Mouse (Mus musculus) heart, embryonic 12.5 days (tissue): ENCODE measurements at regions not wholly inside any gene's neighbourhood (a gene's known extent, or its start where the extent isn't known, plus 50 kb on each side); places are given as distances from the start of the nearest gene placed in this dataset.
A peak's percentile ranks its signal among the peaks of the same experiment; 100 is the strongest.
"Not testable (repeated sequence)": the region's sequence is repeated elsewhere in the genome, so short reads cannot be mapped to it uniquely, and the experiment has no call there.

Source experiments
- ATAC-seq: fragments of 200-750 bp; cut with Nextera tagmentation; 2 replicates; pipeline ENCODE4 v1.8.0; 2017; ENCODE audit warnings: moderate TSS enrichment, moderate library complexity; ENCODE audit not compliant: insufficient number of reproducible peaks, low FRiP score
- H3K27ac ChIP-seq: fragments of 300-500 bp; sonication (generic); 2 replicates; pipeline ENCODE4 v1.5.1; 2016; ENCODE audit warnings: mild to moderate bottlenecking, moderate library complexity; ENCODE audit not compliant: poor library complexity, severe bottlenecking
- H3K27me3 ChIP-seq: fragments of 300-500 bp; sonication (generic); replicated peaks from 2 replicates; pipeline ENCODE4 v1.6.1; 2016; ENCODE audit warnings: mild to moderate bottlenecking, moderate library complexity
- H3K36me3 ChIP-seq: fragments of 300-500 bp; sonication (generic); 2 replicates; pipeline ENCODE4 v1.6.1; 2016; ENCODE audit warnings: mild to moderate bottlenecking, moderate library complexity
- H3K4me1 ChIP-seq: fragments of 300-500 bp; sonication (generic); replicated peaks from 2 replicates; pipeline ENCODE4 v1.6.1; 2016; ENCODE audit warnings: mild to moderate bottlenecking
- H3K4me2 ChIP-seq: fragments of 300-500 bp; sonication (generic); 2 replicates; pipeline ENCODE4 v1.6.1; 2016; ENCODE audit warnings: mild to moderate bottlenecking, moderate library complexity
- H3K4me3 ChIP-seq: fragments of 300-500 bp; sonication (generic); 2 replicates; pipeline ENCODE4 v1.5.1; 2016; ENCODE audit warnings: mild to moderate bottlenecking
- H3K9ac ChIP-seq: fragments of 300-500 bp; sonication (generic); 2 replicates; pipeline ENCODE4 v1.6.1; 2016; ENCODE audit warnings: mild to moderate bottlenecking, moderate library complexity
- H3K9me3 ChIP-seq: fragments of 300-500 bp; sonication (generic); replicated peaks from 2 replicates; pipeline ENCODE4 v1.6.1; 2016; ENCODE audit warnings: mild to moderate bottlenecking, moderate library complexity
- WGBS: fragments of 180-500 bp; shearing (Covaris S2); methylation state at CpG from one replicate; pipeline ENCODE4 v1.1.7; 2016; 5-methylcytosine and 5-hydroxymethylcytosine counted together

GRCm38 (mm10) chr2:181930037-181930436 lies 60.9 kb upstream of the Gm14496 start:
- no peak; the same call in 1 of the 2 replicates for ATAC-seq
- 72% methylated on average over 5 of the region's 5 CpGs for WGBS
- Histone ChIP-seq H3K9me3 (no peaks in the 10 kb centered on the region), H3K4me2 (no peak overlapping the region), H3K9ac (no peak overlapping the region), H3K27ac (no peak overlapping the region), H3K36me3 (no peaks in the 10 kb centered on the region), H3K4me3 (no peak overlapping the region), H3K4me1 (no peaks in the 10 kb centered on the region), H3K27me3 (no peaks in the 10 kb centered on the region)

DNA sequence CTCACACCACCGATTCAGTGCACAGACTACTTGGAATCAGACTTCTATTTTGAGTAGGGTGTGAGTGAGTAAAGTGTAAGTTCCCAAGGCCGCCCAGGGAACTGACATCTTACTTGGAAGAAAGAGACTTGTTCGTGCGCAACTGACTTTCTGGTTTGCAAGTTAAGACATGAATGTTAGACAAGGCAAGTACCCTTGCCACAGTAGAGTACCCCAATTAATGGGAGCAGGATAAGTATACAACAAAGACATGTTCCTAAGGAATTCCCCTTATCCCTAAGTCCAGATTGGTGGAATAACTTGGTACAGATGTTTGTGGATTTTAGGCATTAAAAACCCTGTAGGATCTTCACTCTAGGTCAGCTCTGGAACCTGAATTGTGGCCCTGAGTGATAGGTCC lies 60.4 kb upstream of the Gm14496 start:
- H3K27ac ChIP-seq, H3K4me3 ChIP-seq, H3K4me1 ChIP-seq, H3K36me3 ChIP-seq, ATAC-seq, H3K27me3 ChIP-seq, H3K4me2 ChIP-seq, H3K9me3 ChIP-seq, H3K9ac ChIP-seq: not testable (repeated sequence)
- WGBS: 81% methylated on average over 4 of the region's 4 CpGs

GRCm38 (mm10) chr2:181931077-181931815 lies 59.7 kb upstream of the Gm14496 start:
- 64% methylated on average over 3 of the region's 3 CpGs for WGBS
- H3K9me3 ChIP-seq, H3K27me3 ChIP-seq, H3K9ac ChIP-seq, H3K4me2 ChIP-seq, H3K36me3 ChIP-seq, H3K4me1 ChIP-seq, H3K27ac ChIP-seq, H3K4me3 ChIP-seq: not testable (repeated sequence)
- ATAC-seq: peak; percentile 76

DNA sequence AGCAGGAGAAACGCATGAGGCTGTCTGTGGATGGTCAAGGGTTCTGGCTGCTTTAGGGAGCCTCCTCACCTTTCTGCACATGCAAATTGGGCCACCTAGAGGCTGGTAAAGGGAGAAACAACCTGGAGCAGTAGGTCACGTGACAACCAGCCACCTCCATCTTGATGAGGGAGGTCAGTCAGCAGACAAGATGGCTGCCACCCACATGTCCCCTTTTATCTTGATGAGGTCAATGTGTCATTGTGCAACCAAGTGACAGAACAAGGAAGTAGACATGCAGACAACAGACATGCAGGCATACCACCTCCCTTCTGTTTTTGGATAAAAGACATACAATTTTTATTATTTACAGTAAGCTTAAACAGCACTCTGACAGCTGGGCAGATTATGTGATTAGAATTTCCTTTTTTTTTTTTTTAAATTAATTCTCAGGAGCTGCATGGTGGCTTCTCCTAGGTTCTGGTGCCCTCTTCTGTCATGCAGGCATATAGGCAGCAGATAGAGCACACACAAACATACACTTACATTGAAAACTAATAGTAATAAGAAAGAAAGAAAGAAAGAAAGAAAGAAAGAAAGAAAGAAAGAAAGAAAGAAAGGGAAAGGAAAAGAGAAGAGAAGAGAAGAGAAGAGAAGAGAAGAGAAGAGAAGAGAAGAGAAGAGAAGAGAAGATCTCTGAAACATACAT lies 58.9 kb upstream of the Gm14496 start:
- WGBS: 83% methylated on average over 2 of the region's 2 CpGs
- Histone ChIP-seq H3K9me3 (no peaks in the 10 kb centered on the region), H3K4me2 (no peak overlapping the region), H3K27ac (no peak overlapping the region), H3K4me3 (no peak overlapping the region), H3K9ac (no peak overlapping the region), H3K4me1 (no peaks in the 10 kb centered on the region), H3K27me3 (no peaks in the 10 kb centered on the region), H3K36me3 (no peaks in the 10 kb centered on the region)
- no peak for ATAC-seq
